Mouse (Mus musculus): ENCODE results near the gene Hoxa1.

The Hoxa1 gene

GRCm38 (mm10) chr6:52158276-52159051 lies at the start of gene Hoxa1:
Gene Hoxa1, minus strand, starts transcription at chr6:52158317.
- no peak for DNase-seq

- no peak for DNase-seq
Observed at GRCm38 (mm10) chr6:52207684-52207976, 49.5 kb upstream of the Hoxa1 start.

GRCm38 (mm10) chr6:52206882-52207683 lies 49.0 kb upstream of the Hoxa1 start:
- DNase-seq, result no peak

GRCm38 (mm10) chr6:52205638-52206621 lies 47.8 kb upstream of the Hoxa1 start:
- no peak for DNase-seq

GRCm38 (mm10) chr6:52205221-52205620 lies 47.1 kb upstream of the Hoxa1 start:
- no peak for DNase-seq

GRCm38 (mm10) chr6:52204050-52204752 lies 46.1 kb upstream of the Hoxa1 start, which contains the start of gene Hoxa5:
Gene Hoxa5, minus strand, starts transcription at chr6:52204587.
- no peak for DNase-seq

GRCm38 (mm10) chr6:52203371-52204049 lies 45.4 kb upstream of the Hoxa1 start:
- DNase-seq, result no peak

- DNase-seq, result no peak
Observed at GRCm38 (mm10) chr6:52203121-52203370, 44.9 kb upstream of the Hoxa1 start.

- no peak for DNase-seq
Observed at GRCm38 (mm10) chr6:52202362-52203120, 44.4 kb upstream of the Hoxa1 start.

- no peak for DNase-seq
Observed at GRCm38 (mm10) chr6:52201269-52201668, 43.2 kb upstream of the Hoxa1 start.

- no peak for DNase-seq
Observed at GRCm38 (mm10) chr6:52200751-52201250, 42.7 kb upstream of the Hoxa1 start.

GRCm38 (mm10) chr6:52200073-52200750 lies 42.1 kb upstream of the Hoxa1 start:
- no peak for DNase-seq

GRCm38 (mm10) chr6:52197271-52197670 lies 39.2 kb upstream of the Hoxa1 start:
- DNase-seq, result no peak

GRCm38 (mm10) chr6:52196811-52197210 lies 38.7 kb upstream of the Hoxa1 start:
- no peak for DNase-seq

- DNase-seq, result no peak
Observed at GRCm38 (mm10) chr6:52194690-52195089, 36.6 kb upstream of the Hoxa1 start.

- peak; percentile 35 for DNase-seq
Observed at GRCm38 (mm10) chr6:52191860-52192550, 33.9 kb upstream of the Hoxa1 start.

GRCm38 (mm10) chr6:52190906-52191810 lies 33.0 kb upstream of the Hoxa1 start, which contains the start of gene Hoxa4:
Gene Hoxa4, minus strand, starts transcription at chr6:52191753.
- DNase-seq, result no peak

GRCm38 (mm10) chr6:52190410-52190809 lies 32.3 kb upstream of the Hoxa1 start:
- no peak for DNase-seq

GRCm38 (mm10) chr6:52189909-52190308 lies 31.8 kb upstream of the Hoxa1 start:
- DNase-seq, result no peak

Data from right cerebral cortex, postnatal 14 days (tissue).